Mouse (Mus musculus) cerebellum, adult 9-11 months (tissue): ENCODE results near the gene Cdk1.

Experiments
- DNase-seq: peaks from one replicate; pipeline ENCODE4 v3.0.0; 2022

Gene Cdk1

DNA sequence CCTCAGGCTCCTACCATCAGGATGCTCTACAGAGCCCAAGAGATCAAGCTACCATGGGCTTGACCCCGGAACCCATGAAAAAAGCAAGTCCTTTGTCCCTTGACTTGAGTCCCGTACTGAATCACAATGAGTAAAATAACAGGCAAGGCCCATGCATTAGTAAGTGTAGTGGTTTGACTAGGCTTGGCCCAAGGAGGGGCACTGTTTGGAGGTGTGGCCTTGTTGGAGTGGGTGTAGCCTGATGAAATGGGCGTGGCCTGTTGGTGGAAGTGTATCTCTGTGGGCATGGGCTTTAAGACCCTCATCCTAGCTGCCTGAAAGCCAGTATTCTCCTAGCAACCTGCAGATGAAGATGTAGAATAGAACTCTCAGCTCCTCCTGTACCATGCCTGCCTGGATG, 47.9 kb downstream of the Cdk1 start:
- DNase-seq: no peak

DNA sequence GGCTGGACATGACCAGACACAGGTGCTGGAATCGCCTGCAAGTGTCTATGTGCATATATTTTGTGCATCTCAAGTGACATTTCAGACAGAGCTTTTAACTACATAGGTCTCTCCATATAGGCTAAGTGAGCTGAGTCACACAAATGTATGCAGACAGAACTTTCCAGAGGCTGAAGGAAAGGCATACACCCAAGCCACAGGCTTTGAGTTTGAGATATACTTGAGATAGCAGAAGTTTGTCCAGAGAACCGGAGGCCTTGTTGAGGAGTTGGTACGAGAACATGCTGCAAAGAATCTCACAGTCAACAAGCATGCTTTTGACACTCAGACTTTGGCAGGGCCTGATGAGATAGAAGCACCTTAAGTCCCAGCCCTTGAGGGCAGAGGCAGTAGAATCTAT, 50.1 kb downstream of the Cdk1 start:
- DNase-seq: no peak

DNA sequence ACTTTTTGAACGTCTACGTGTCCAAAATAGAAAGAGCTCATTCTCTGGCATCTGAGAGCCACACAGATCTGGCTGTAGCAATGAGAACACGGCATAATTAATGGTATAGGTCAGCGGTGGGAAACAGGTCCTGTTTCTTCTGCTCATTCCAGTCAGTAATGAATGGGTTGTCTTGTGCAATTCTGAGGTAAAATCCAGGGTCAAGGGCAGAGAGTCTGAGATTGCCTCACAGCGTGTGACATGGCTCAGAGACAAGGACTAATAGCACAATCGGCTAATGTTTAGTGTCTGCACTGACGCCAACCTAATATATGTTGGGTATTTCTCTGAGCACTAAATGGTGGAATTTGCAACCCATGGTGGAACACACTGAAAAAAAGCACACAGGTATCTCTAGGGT, 52.8 kb downstream of the Cdk1 start:
- no peak for DNase-seq

DNA sequence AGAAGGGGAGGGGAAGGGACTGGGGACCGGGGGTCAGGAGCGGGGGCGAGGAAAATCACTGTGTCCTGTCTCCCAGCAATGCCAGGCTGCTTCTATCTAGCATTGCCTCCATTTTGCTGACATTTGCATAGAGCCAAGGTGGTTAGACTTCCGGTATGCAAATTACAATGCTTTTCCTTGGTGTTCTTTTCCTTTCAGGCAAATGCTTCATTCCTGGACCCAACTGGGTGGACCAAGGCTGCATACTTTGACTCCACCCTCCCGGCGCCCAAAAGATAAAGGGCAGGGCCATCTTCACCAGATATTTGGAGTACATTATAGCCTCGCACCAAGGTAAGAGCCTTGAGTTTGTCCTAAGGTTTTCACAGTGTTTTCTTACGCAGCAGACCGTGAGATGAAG, 56.8 kb downstream of the Cdk1 start:
- DNase-seq: no peak

DNA sequence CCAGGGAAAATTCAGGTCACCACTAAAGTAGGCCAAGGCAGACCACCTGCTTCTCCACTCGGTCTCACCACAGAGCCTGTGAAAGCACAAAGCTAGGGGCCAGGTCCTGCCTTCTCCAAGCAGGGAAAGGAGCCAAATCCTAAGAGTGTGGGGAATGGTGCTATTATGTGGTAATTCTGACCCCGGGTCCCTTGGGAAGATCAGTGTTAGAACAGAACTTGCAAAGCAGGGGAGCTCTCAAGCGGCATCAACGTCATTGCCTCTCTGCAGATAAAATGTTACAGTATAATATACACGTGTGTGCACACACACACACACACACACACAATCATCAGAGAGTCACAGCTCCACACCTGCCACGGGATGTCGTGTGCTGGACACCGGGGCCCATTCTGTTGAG, 62.0 kb downstream of the Cdk1 start:
- no peak for DNase-seq

DNA sequence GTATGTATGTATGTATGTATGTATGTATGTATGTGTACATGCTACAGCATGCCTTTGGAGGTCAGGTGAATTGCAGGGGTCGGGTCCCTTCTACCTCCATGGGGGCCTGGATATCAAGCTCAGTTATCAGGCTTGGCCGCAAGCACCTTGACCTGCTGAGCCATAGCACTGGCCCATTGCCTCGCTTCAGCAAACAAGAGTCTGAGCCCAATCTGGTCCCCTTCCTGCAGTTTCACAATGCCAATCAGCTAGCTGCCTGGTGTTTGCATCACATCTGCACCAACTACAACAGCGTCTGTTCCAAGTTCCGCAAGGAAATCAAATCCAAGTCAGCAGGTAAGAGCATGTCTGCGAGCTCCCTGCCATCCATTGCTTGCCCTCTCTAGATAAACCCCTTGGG, 64.0 kb downstream of the Cdk1 start:
- DNase-seq: no peak

DNA sequence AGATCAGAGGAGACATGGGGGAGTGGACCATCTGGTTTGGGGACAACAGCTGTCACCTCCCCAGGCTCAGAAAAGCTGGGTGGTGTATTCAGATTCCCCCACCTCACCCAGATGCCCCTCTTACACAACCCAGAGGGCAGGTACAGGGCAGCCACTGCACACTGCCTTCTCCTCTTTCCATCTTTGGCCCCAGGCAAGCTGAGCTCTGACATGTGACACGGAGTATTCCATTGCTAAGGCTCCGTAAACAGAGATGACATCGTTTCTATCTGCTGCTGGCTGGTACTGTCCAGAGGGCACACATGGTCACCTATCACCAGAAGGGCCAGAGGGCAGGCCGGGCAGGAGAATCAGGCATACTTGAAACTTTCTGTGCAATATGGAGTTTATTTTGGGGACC, 64.7 kb downstream of the Cdk1 start:
- DNase-seq: no peak

DNA sequence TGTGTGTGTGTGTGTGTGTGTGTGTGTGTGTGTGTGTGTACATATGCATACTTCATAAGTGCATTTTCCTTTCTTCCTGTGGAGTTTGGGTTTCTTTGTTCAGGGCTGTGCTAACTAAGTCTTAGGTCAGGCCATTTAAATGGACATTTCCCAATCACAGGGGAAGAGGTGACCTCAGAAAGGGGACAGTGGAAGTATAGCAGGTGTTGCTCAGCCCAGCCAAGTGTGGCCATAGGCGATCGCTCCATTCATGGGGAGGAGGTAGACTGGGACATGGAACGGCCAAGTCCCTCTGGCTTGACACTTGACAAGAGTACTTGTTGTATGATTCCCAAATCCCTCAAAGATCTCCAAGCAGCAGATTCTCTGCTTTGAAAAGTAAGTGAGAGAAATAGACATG, 65.8 kb downstream of the Cdk1 start:
- no peak for DNase-seq
